ENCODE assay signal across 8 mouse cellular contexts in genomic region chr11:20072174-20072573, GRCm38 (mm10). TPM values are rescaled to one million over a fixed set of nuclear protein-coding genes. Genes with fewer than 3 reads are reported as not detected.
DNase-seq lines count a peak whose midpoint lies in the region; ATAC-seq and TF ChIP-seq lines count a peak whose summit lies in the region.

No protein-coding gene starts in this region.

- peaks cover 42% of the 10 kb centered on the region for H3K36me3 ChIP-seq in liver, embryonic 14.5 days (replicated peaks; ENCODE audit: control insufficient read depth, insufficient read depth, low read depth)

- H3K4me3 ChIP-seq in liver, embryonic 14.5 days (ENCODE audit: insufficient read depth in 1 of 2, low read depth in 2 of 2, low read length in 2 of 2): no peak overlapping the region

- no peaks in the 10 kb centered on the region for H3K4me1 ChIP-seq in liver, embryonic 14.5 days (replicated peaks; ENCODE audit: control insufficient read depth in 2 of 2, insufficient read depth in 2 of 2, low read length in 1 of 2)

- 58% methylated on average over 3 of the region's 3 CpGs for WGBS in liver, embryonic 14.5 days (ENCODE audit: insufficient replicate concordance)

- no peak for DNase-seq in cerebellum, postnatal 4 days (ENCODE audit: low spot score in 2 of 2)
- DNase-seq in liver, embryonic 14.5 days (ENCODE audit: low read depth in 3 of 3, low spot score in 3 of 3): peak in 1 of 3 experiments; percentile 10
- no peak for DNase-seq in liver
- DNase-seq in cerebellum, adult 18-20 months: peak; percentile 55 to 58
- peak; percentile 22 for DNase-seq in heart, postnatal 4 days
- no peak for DNase-seq in spleen, adult 18-20 months

- peak; percentile 49; the same call in 1 of the 2 replicates for ATAC-seq in cerebellum, adult (ENCODE audit: insufficient number of reproducible peaks, low FRiP score, low TSS enrichment)
- ATAC-seq in liver, embryonic 14.5 days (ENCODE audit: insufficient read depth): no peak
- peak; percentile 71 for ATAC-seq in megakaryocyte progenitor cell, adult 5-6 weeks (replicated peaks; ENCODE audit: poor library complexity)

- H3K27ac ChIP-seq in liver, embryonic 14.5 days: no peak overlapping the region

- H3K9me3 ChIP-seq in liver, embryonic 14.5 days (ENCODE audit: control insufficient read depth, low read length): no peaks in the 10 kb centered on the region

- H3K27me3 ChIP-seq in liver, embryonic 14.5 days (ENCODE audit: control insufficient read depth, insufficient read depth, low read length): no peaks in the 10 kb centered on the region

- peak; percentile 53 for TF ChIP-seq CTCF in liver, embryonic 14.5 days (IDR thresholded peaks at IDR 0.05; ENCODE audit: low read depth)

- no peak overlapping the region for H3K9ac ChIP-seq in liver, embryonic 14.5 days (replicated peaks)

- H3K4me2 ChIP-seq in liver, embryonic 14.5 days (ENCODE audit: low read depth): no peak overlapping the region

- no peak for TF ChIP-seq EP300 in liver, embryonic 14.5 days (IDR thresholded peaks at IDR 0.05; ENCODE audit: low read depth)

RNA-seq across cellular contexts. Expression of gene Actr2, which starts 40.5 kb away (rescaled TPM):
- polyA plus RNA-seq in liver, embryonic 14.5 days (2012; rRNA removed): 20.9 and 31.0 TPM in 2 replicates
- polyA plus RNA-seq in liver, embryonic 14.5 days (2014; fragmentation: Nextera tagmentation; extraction: Ambion mirVana): 28.5 and 30.3 TPM in 2 replicates
- total RNA-seq in heart, postnatal 4 days (2021): 100 to 1,000 TPM; 109 TPM
- total RNA-seq in megakaryocyte progenitor cell, adult 5-6 weeks (2015): 214 and 237 TPM in 2 replicates
- total RNA-seq in megakaryocyte progenitor cell, adult 5-6 weeks (2017): 237 and 264 TPM in 2 replicates

Comparison
In these comparisons a context has a peak if more than half of its experiments do, and no peak if none do; other contexts are left out.
1. DNase-seq: peak in cerebellum, adult 18-20 months (2 of 2) and heart, postnatal 4 days (single experiment); none in cerebellum, postnatal 4 days (0 of 2), liver (single experiment) and spleen, adult 18-20 months (0 of 2).